Mouse (Mus musculus): Measurements from ENCODE around the gene Diras1.

DNA sequence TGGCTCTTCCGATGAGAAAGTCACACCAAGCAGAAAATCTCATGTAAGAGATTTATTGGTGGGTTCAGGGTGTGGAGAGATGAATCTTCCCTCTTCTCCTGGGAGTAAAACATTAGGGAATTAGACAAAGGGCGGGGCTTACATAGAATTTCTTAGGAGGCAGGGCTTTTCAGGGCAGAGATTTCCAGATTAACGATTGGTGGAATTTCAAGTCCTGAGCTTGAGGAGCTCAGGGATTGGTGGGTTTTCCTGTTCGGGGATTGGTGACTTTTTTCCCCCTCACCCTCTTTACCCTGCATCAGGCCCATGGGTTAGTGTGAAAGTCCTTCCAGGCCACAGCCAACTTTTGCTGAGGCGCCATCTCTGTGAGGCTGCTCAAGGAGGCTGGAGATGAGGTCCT is 43.2 kb upstream of the Diras1 start:
- no peak for TF ChIP-seq CTCF (IDR thresholded peaks at IDR 0.05; ENCODE audit: low read depth)
- TF ChIP-seq EP300 (IDR thresholded peaks at IDR 0.05; ENCODE audit: low read depth), result no peak
